In the genomic region with DNA sequence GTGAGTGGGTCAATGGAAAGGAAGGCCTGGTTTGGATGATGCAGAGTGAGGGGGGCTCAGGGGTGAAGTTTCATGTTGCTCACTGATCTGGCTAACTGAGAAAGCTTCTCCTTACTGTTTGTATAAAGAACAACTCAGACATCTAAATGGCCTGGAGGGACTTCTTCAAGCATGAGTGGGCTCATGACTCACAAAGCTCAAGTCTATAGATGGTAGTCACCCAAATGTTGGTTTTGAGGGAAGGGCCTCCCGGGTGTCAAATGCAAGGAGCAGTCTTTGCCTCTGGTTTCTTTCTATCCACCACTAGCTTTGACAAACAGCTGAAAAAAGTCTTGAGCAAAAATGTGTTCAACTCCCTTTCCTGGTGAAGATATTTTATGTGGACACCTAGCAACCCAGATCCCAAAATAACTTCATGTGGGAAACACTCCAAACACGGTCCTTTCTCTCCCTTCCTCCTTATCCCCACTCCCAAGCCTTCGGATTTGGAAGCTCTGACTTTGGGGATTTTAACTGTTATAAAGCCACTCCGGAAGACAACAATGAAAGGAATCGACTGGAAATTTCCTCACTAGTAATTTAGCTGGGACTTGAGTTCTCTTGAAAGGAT, we compare ENCODE assay signal across 30 mouse cellular contexts.
DNase-seq lines count a peak whose midpoint lies in the region; ATAC-seq and TF ChIP-seq lines count a peak whose summit lies in the region.
"Had no signal": no experiment of that assay in that cellular context is flagged by ENCODE, and none has a peak within 500 bp of the region (broad histone marks: within the 10 kb centered on the region; RNA-seq: fewer than 3 reads in every experiment).

No protein-coding gene starts in this region.

- ATAC-seq in heart, embryonic 16.5 days (replicated peaks; ENCODE audit: extremely low read depth, insufficient read depth, low FRiP score) = no peak
- no peak for ATAC-seq in heart, embryonic 11.5 days (replicated peaks; ENCODE audit: insufficient number of reproducible peaks, low FRiP score, low TSS enrichment)
- no peak for ATAC-seq in intestine, embryonic 15.5 days
- no peak for ATAC-seq in midbrain, embryonic 13.5 days
- ATAC-seq: forebrain, embryonic 13.5 days; inflammation-experienced regulatory T-cells, adult 6 months; liver, embryonic 12.5 days; liver, postnatal 0 days had no signal

- 66% methylated on average over 5 of the region's 5 CpGs for WGBS in heart, embryonic 16.5 days
- WGBS in heart, embryonic 11.5 days (ENCODE audit: insufficient replicate concordance) = 72% methylated on average over 5 of the region's 5 CpGs
- 77% methylated on average over 5 of the region's 5 CpGs for WGBS in intestine, embryonic 15.5 days
- WGBS in midbrain, embryonic 13.5 days = 90% methylated on average over 5 of the region's 5 CpGs

- no peak overlapping the region for H3K4me2 ChIP-seq in heart, embryonic 16.5 days (ENCODE audit: low read depth, low read length)
- H3K4me2 ChIP-seq in heart, embryonic 11.5 days = no peak overlapping the region
- H3K4me2 ChIP-seq in intestine, embryonic 15.5 days (replicated peaks) = no peak overlapping the region
- no peak overlapping the region for H3K4me2 ChIP-seq in midbrain, embryonic 13.5 days (replicated peaks)
- H3K4me2 ChIP-seq: embryonic facial prominence, embryonic 15.5 days; forebrain, embryonic 13.5 days; heart, embryonic 12.5 days; hindbrain, embryonic 15.5 days; liver, embryonic 12.5 days; midbrain, embryonic 11.5 days; neural tube, embryonic 13.5 days; stomach, embryonic 15.5 days had no signal

- H3K27me3 ChIP-seq in heart, embryonic 16.5 days (ENCODE audit: control insufficient read depth, insufficient read depth, low read length) = no peaks in the 10 kb centered on the region
- H3K27me3 ChIP-seq in heart, embryonic 11.5 days (ENCODE audit: control insufficient read depth, insufficient read depth, low read length) = no peaks in the 10 kb centered on the region
- no peaks in the 10 kb centered on the region for H3K27me3 ChIP-seq in intestine, embryonic 15.5 days (replicated peaks)
- H3K27me3 ChIP-seq in midbrain, embryonic 13.5 days = peaks cover 98% of the 10 kb centered on the region
- H3K27me3 ChIP-seq: embryonic facial prominence, embryonic 15.5 days; forebrain, embryonic 13.5 days; heart, embryonic 12.5 days; liver, embryonic 12.5 days; stomach, embryonic 15.5 days had no signal

- TF ChIP-seq CTCF in embryonic fibroblast, embryonic 13.5 days (IDR thresholded peaks at IDR 0.05; ENCODE audit: borderline replicate concordance, insufficient read depth, low read length) = no peak

- H3K4me1 ChIP-seq in heart, embryonic 16.5 days (ENCODE audit: control insufficient read depth, insufficient read depth, low read length) = 0 out of 2 replicates have a peak, but pooled peaks cover 2% of the 10 kb centered on the region
- H3K4me1 ChIP-seq in heart, embryonic 11.5 days (ENCODE audit: control insufficient read depth, insufficient read depth, low read length) = no peaks in the 10 kb centered on the region
- peaks cover 12% of the 10 kb centered on the region for H3K4me1 ChIP-seq in embryonic fibroblast, embryonic 13.5 days (ENCODE audit: control insufficient read depth, insufficient read depth, low read length)
- H3K4me1 ChIP-seq in intestine, embryonic 15.5 days (replicated peaks) = no peaks in the 10 kb centered on the region
- H3K4me1 ChIP-seq in midbrain, embryonic 13.5 days (replicated peaks) = no peaks in the 10 kb centered on the region
- H3K4me1 ChIP-seq: embryonic facial prominence, embryonic 15.5 days; forebrain, embryonic 13.5 days; hindbrain, embryonic 10.5 days; hindbrain, embryonic 15.5 days; liver, embryonic 12.5 days; neural tube, embryonic 13.5 days; stomach, embryonic 15.5 days had no signal

- DNase-seq in left cerebral cortex, postnatal 14 days (ENCODE audit: low spot score in 2 of 2) = peak; percentile 33 to 54
- DNase-seq in left cerebral cortex, adult 9 months (ENCODE audit: low spot score in 2 of 2) = no peak
- DNase-seq in Muller cell, postnatal 12 days (ENCODE audit: inconsistent ontology term) = peak; percentile 81
- DNase-seq: cerebellum, adult 18-20 months; cerebellum, postnatal 14 days; heart, postnatal 14 days; kidney, adult 18-20 months; kidney, postnatal 36 days; left cerebral cortex, postnatal 4 days; liver, postnatal 0 days; lung, postnatal 36 days had no signal

- no peak; the same call in 1 of the 2 replicates for TF ChIP-seq POLR2A in embryonic fibroblast, embryonic 13.5 days (IDR thresholded peaks at IDR 0.05; ENCODE audit: low read depth, low read length)

- H3K36me3 ChIP-seq in heart, embryonic 16.5 days (ENCODE audit: control insufficient read depth, insufficient read depth) = no peaks in the 10 kb centered on the region
- no peaks in the 10 kb centered on the region for H3K36me3 ChIP-seq in heart, embryonic 11.5 days (ENCODE audit: control insufficient read depth, insufficient read depth, low read length)
- H3K36me3 ChIP-seq in intestine, embryonic 15.5 days = no peaks in the 10 kb centered on the region
- H3K36me3 ChIP-seq in midbrain, embryonic 13.5 days = no peaks in the 10 kb centered on the region
- H3K36me3 ChIP-seq: embryonic facial prominence, embryonic 10.5 days; embryonic facial prominence, embryonic 15.5 days; G1E; heart, embryonic 12.5 days; hindbrain, embryonic 10.5 days; hindbrain, embryonic 15.5 days; liver, embryonic 12.5 days; neural tube, embryonic 13.5 days; stomach, embryonic 15.5 days had no signal

- H3K9ac ChIP-seq in heart, embryonic 16.5 days (ENCODE audit: low read length) = no peak overlapping the region
- H3K9ac ChIP-seq in heart, embryonic 11.5 days (ENCODE audit: low read depth, low read length) = no peak overlapping the region
- no peak overlapping the region for H3K9ac ChIP-seq in intestine, embryonic 15.5 days
- no peak overlapping the region for H3K9ac ChIP-seq in midbrain, embryonic 13.5 days (replicated peaks)
- H3K9ac ChIP-seq: embryonic facial prominence, embryonic 15.5 days; forebrain, embryonic 13.5 days; heart, embryonic 12.5 days; hindbrain, embryonic 15.5 days; liver, embryonic 12.5 days; liver, postnatal 0 days; neural tube, embryonic 13.5 days; stomach, embryonic 15.5 days had no signal

- intact Hi-C loops in left cerebral cortex, postnatal 14 days (cut with DNase I) = no loop called here

- H3K9me3 ChIP-seq in heart, embryonic 16.5 days (replicated peaks; ENCODE audit: control insufficient read depth, low read length) = no peaks in the 10 kb centered on the region
- no peaks in the 10 kb centered on the region for H3K9me3 ChIP-seq in heart, embryonic 11.5 days (replicated peaks; ENCODE audit: control insufficient read depth, low read length)
- H3K9me3 ChIP-seq in intestine, embryonic 15.5 days = no peaks in the 10 kb centered on the region
- no peaks in the 10 kb centered on the region; the same call in 1 of the 2 replicates for H3K9me3 ChIP-seq in midbrain, embryonic 13.5 days
- H3K9me3 ChIP-seq: embryonic facial prominence, embryonic 10.5 days; embryonic facial prominence, embryonic 15.5 days; forebrain, embryonic 13.5 days; G1E; heart, embryonic 12.5 days; hindbrain, embryonic 10.5 days; hindbrain, embryonic 15.5 days; liver, embryonic 12.5 days; neural tube, embryonic 13.5 days; stomach, embryonic 15.5 days had no signal

- no peak overlapping the region for H3K4me3 ChIP-seq in heart, embryonic 16.5 days (ENCODE audit: low read length)
- H3K4me3 ChIP-seq in heart, embryonic 11.5 days (ENCODE audit: low read depth, low read length) = no peak overlapping the region
- no peak overlapping the region for H3K4me3 ChIP-seq in embryonic fibroblast, embryonic 13.5 days (ENCODE audit: insufficient read depth, low read length)
- no peak overlapping the region for H3K4me3 ChIP-seq in intestine, embryonic 15.5 days (replicated peaks)
- no peak overlapping the region for H3K4me3 ChIP-seq in midbrain, embryonic 13.5 days (replicated peaks)
- H3K4me3 ChIP-seq: embryonic facial prominence, embryonic 10.5 days; embryonic facial prominence, embryonic 15.5 days; forebrain, embryonic 13.5 days; heart, embryonic 12.5 days; hindbrain, embryonic 10.5 days; hindbrain, embryonic 15.5 days; layer of hippocampus, adult 2 months; left cerebral cortex, adult 2 months; liver, embryonic 12.5 days; neural tube, embryonic 13.5 days; stomach, embryonic 15.5 days had no signal

- H3K27ac ChIP-seq in heart, embryonic 16.5 days (ENCODE audit: low read length) = 0 out of 2 replicates have a peak overlapping the region, but pooled peaks have one; percentile 7
- no peak overlapping the region for H3K27ac ChIP-seq in heart, embryonic 11.5 days (ENCODE audit: low read depth, low read length)
- H3K27ac ChIP-seq in embryonic fibroblast, embryonic 13.5 days (ENCODE audit: insufficient read depth, low read length) = peak overlapping the region; percentile 99
- H3K27ac ChIP-seq in intestine, embryonic 15.5 days = no peak overlapping the region
- H3K27ac ChIP-seq in midbrain, embryonic 13.5 days = no peak overlapping the region
- H3K27ac ChIP-seq: embryonic facial prominence, embryonic 10.5 days; embryonic facial prominence, embryonic 15.5 days; forebrain, embryonic 13.5 days; hindbrain, embryonic 10.5 days; hindbrain, embryonic 15.5 days; layer of hippocampus, adult 2 months; left cerebral cortex, adult 2 months; liver, embryonic 12.5 days; neural tube, embryonic 13.5 days; stomach, embryonic 15.5 days had no signal

Comparison
In these comparisons a context has a peak if more than half of its experiments do, and no peak if none do; other contexts are left out.
1. H3K27ac ChIP-seq: peak in heart, embryonic 16.5 days (single experiment) and embryonic fibroblast, embryonic 13.5 days (single experiment); none in heart, embryonic 11.5 days (single experiment), intestine, embryonic 15.5 days (single experiment) and midbrain, embryonic 13.5 days (single experiment).
2. DNase-seq: peak in left cerebral cortex, postnatal 14 days (2 of 2) and Muller cell, postnatal 12 days (single experiment); none in left cerebral cortex, adult 9 months (0 of 2).